Mouse (Mus musculus): ENCODE measurements around the gene Dolk.

- TF ChIP-seq CTCF (IDR thresholded peaks at IDR 0.05; ENCODE audit: borderline replicate concordance, extremely low read depth, insufficient read depth, insufficient read length) (no peak), POLR2A (IDR thresholded peaks at IDR 0.05; ENCODE audit: borderline replicate concordance, extremely low read depth, insufficient read depth, insufficient read length, poor library complexity, severe bottlenecking) (no peak)
Observed at GRCm38 (mm10) chr2:30316955-30317354, 30.8 kb upstream of the Dolk start.
